In the genomic region with DNA sequence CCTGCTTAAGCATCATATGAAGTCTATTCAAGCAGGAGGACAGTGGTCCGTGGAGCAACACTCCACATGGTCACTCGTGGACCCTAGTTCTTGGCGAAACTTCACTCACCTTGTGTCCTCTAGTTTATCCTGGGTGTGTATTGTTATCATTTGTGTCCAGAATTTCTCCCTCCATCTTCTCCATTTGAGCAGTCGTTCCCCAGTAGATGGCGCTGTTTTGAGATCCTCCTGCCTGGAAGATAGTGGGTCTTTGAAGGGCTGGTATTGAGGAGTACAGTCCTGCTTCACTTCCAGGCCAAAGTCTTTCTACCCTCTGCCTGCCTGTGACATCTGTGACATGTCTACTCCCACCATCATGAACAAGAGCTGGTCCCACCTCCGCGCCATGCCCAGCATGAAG, we compare ENCODE assay signal across 9 mouse cellular contexts.
A peak's percentile ranks its signal among the peaks of the same experiment; 100 is the strongest.
DNase-seq lines count a peak whose midpoint lies in the region; ATAC-seq and TF ChIP-seq lines count a peak whose summit lies in the region.
"Had no signal": no experiment of that assay in that cellular context is flagged by ENCODE, and none has a peak within 500 bp of the region (broad histone marks: within the 10 kb centered on the region; RNA-seq: fewer than 3 reads in every experiment).

No protein-coding gene starts in this region.

- H3K27ac ChIP-seq in hindbrain, embryonic 11.5 days (ENCODE audit: low read depth, low read length), result no peak overlapping the region
- H3K27ac ChIP-seq in hindbrain, embryonic 12.5 days, result no peak overlapping the region

- no peak for ATAC-seq in hindbrain, embryonic 11.5 days (ENCODE audit: low FRiP score)
- no peak for ATAC-seq in hindbrain, embryonic 12.5 days (ENCODE audit: low FRiP score)
- no peak; the same call in 1 of the 2 replicates for ATAC-seq in frontal cortex, adult (ENCODE audit: low TSS enrichment)

- no peak overlapping the region for H3K9ac ChIP-seq in hindbrain, embryonic 11.5 days (ENCODE audit: low read depth, low read length)
- H3K9ac ChIP-seq in hindbrain, embryonic 12.5 days, result no peak overlapping the region
- H3K9ac ChIP-seq: embryonic facial prominence, embryonic 12.5 days had no signal

- no peaks in the 10 kb centered on the region for H3K27me3 ChIP-seq in hindbrain, embryonic 11.5 days (ENCODE audit: control insufficient read depth, insufficient read depth, low read length)
- H3K27me3 ChIP-seq in hindbrain, embryonic 12.5 days, result 0 out of 2 replicates have a peak, but pooled peaks cover 2% of the 10 kb centered on the region
- no peaks in the 10 kb centered on the region; the same call in 1 of the 2 replicates for H3K27me3 ChIP-seq in E14TG2a.4 (ENCODE audit: insufficient read depth, low read length)
- H3K27me3 ChIP-seq: embryonic facial prominence, embryonic 12.5 days had no signal

- peak; percentile 62 for TF ChIP-seq CTCF in E14TG2a.4 (conservative IDR thresholded peaks at IDR 0.05; ENCODE audit: low read length)

- H3K9me3 ChIP-seq in hindbrain, embryonic 11.5 days (ENCODE audit: control insufficient read depth, low read length), result no peaks in the 10 kb centered on the region
- no peaks in the 10 kb centered on the region for H3K9me3 ChIP-seq in hindbrain, embryonic 12.5 days (replicated peaks)
- H3K9me3 ChIP-seq in E14TG2a.4 (ENCODE audit: low read length), result no peaks in the 10 kb centered on the region
- H3K9me3 ChIP-seq: embryonic facial prominence, embryonic 12.5 days had no signal

- no peaks in the 10 kb centered on the region for H3K4me1 ChIP-seq in hindbrain, embryonic 11.5 days (replicated peaks; ENCODE audit: control insufficient read depth, insufficient read depth, low read length)
- no peaks in the 10 kb centered on the region for H3K4me1 ChIP-seq in hindbrain, embryonic 12.5 days
- H3K4me1 ChIP-seq in E14TG2a.4 (replicated peaks; ENCODE audit: low read depth, low read length), result no peaks in the 10 kb centered on the region

- 54% methylated on average over 7 of the region's 7 CpGs for WGBS in hindbrain, embryonic 11.5 days
- WGBS in hindbrain, embryonic 12.5 days, result 55% methylated on average over 7 of the region's 7 CpGs

- no peak overlapping the region for H3K4me2 ChIP-seq in hindbrain, embryonic 11.5 days (replicated peaks; ENCODE audit: low read depth, low read length)
- no peak overlapping the region for H3K4me2 ChIP-seq in hindbrain, embryonic 12.5 days (replicated peaks)
- H3K4me2 ChIP-seq: embryonic facial prominence, embryonic 12.5 days had no signal

- H3K4me3 ChIP-seq in hindbrain, embryonic 11.5 days (ENCODE audit: low read depth, low read length), result no peak overlapping the region
- no peak overlapping the region for H3K4me3 ChIP-seq in hindbrain, embryonic 12.5 days
- H3K4me3 ChIP-seq in E14TG2a.4 (replicated peaks; ENCODE audit: low read length), result no peak overlapping the region
- H3K4me3 ChIP-seq: embryonic facial prominence, embryonic 12.5 days had no signal

- H3K36me3 ChIP-seq in hindbrain, embryonic 11.5 days (ENCODE audit: control insufficient read depth, insufficient read depth, low read length), result no peaks in the 10 kb centered on the region
- no peaks in the 10 kb centered on the region for H3K36me3 ChIP-seq in hindbrain, embryonic 12.5 days
- H3K36me3 ChIP-seq in E14TG2a.4 (ENCODE audit: insufficient read depth, low read length), result no peaks in the 10 kb centered on the region
- H3K36me3 ChIP-seq: embryonic facial prominence, embryonic 12.5 days had no signal

- peak; percentile 68 for DNase-seq in hindbrain, embryonic 11.5 days (ENCODE audit: low spot score)
- peak; percentile 43 for DNase-seq in 416B (ENCODE audit: low read depth)
- DNase-seq in embryo, embryonic 9.5 days (ENCODE audit: extremely low spot score), result peak; percentile 33
- DNase-seq in lung, postnatal 10 days, result peak; percentile 53
- DNase-seq in cerebellum, adult 11 months, result no peak
